29 mouse cellular contexts compared by ENCODE assay signal in genomic region chr2:38175276-38175675, GRCm38 (mm10).
"Had no signal": no experiment of that assay in that cellular context is flagged by ENCODE, and none has a peak within 500 bp of the region (broad histone marks: within the 10 kb centered on the region; RNA-seq: fewer than 3 reads in every experiment).

No protein-coding gene starts in this region.

- H3K4me1 ChIP-seq: limb, embryonic 10.5 days; limb, embryonic 12.5 days; limb, embryonic 13.5 days; limb, embryonic 15.5 days; midbrain, embryonic 10.5 days; midbrain, embryonic 13.5 days; midbrain, embryonic 15.5 days had no signal

- H3K27me3 ChIP-seq: limb, embryonic 12.5 days; limb, embryonic 13.5 days; limb, embryonic 15.5 days; liver, embryonic 12.5 days; liver, embryonic 13.5 days; liver, embryonic 15.5 days; lung, embryonic 15.5 days; megakaryocyte, embryonic 14.5 days; midbrain, embryonic 13.5 days; midbrain, embryonic 15.5 days had no signal

- DNase-seq: left cerebral cortex, postnatal 4 days; liver; liver, embryonic 13.5 days; liver, postnatal 0 days; lung, adult 18-20 months; lung, adult 2 months; lung, embryonic 14.5 days; lung, postnatal 10 days; lung, postnatal 14 days; lung, postnatal 36 days; lung, postnatal 4 days; midbrain, embryonic 14.5 days had no signal

- H3K4me2 ChIP-seq: limb, embryonic 12.5 days; limb, embryonic 13.5 days; limb, embryonic 15.5 days; liver, embryonic 11.5 days; liver, embryonic 12.5 days; liver, embryonic 13.5 days; liver, embryonic 15.5 days; lung, embryonic 14.5 days; lung, embryonic 15.5 days; midbrain, embryonic 12.5 days; midbrain, embryonic 13.5 days; midbrain, embryonic 15.5 days had no signal

- H3K36me3 ChIP-seq: limb, embryonic 10.5 days; limb, embryonic 12.5 days; limb, embryonic 13.5 days; limb, embryonic 15.5 days; liver, embryonic 12.5 days; liver, embryonic 13.5 days; liver, embryonic 15.5 days; lung, embryonic 15.5 days; midbrain, embryonic 10.5 days; midbrain, embryonic 12.5 days; midbrain, embryonic 13.5 days; midbrain, embryonic 15.5 days had no signal

- H3K9ac ChIP-seq: limb, embryonic 12.5 days; limb, embryonic 13.5 days; limb, embryonic 15.5 days; liver, embryonic 12.5 days; liver, embryonic 13.5 days; liver, embryonic 14.5 days; liver, embryonic 15.5 days; liver, postnatal 0 days; lung, embryonic 14.5 days; lung, embryonic 15.5 days; midbrain, embryonic 12.5 days; midbrain, embryonic 13.5 days; midbrain, embryonic 15.5 days had no signal

- H3K27ac ChIP-seq: left cerebral cortex, adult 2 months; limb, embryonic 10.5 days; limb, embryonic 12.5 days; limb, embryonic 13.5 days; limb, embryonic 15.5 days; liver, embryonic 12.5 days; liver, embryonic 13.5 days; liver, embryonic 14.5 days; liver, embryonic 15.5 days; lung, embryonic 15.5 days; macrophage; midbrain, embryonic 10.5 days; midbrain, embryonic 12.5 days; midbrain, embryonic 13.5 days; midbrain, embryonic 15.5 days had no signal

- H3K4me3 ChIP-seq: left cerebral cortex, adult 2 months; limb, embryonic 10.5 days; limb, embryonic 12.5 days; limb, embryonic 13.5 days; limb, embryonic 15.5 days; liver, embryonic 12.5 days; liver, embryonic 13.5 days; liver, embryonic 15.5 days; lung, embryonic 15.5 days; megakaryocyte, embryonic 14.5 days; midbrain, embryonic 10.5 days; midbrain, embryonic 12.5 days; midbrain, embryonic 13.5 days; midbrain, embryonic 15.5 days had no signal

- ATAC-seq: liver, embryonic 12.5 days; liver, postnatal 0 days; lung, postnatal 0 days; midbrain, embryonic 13.5 days; midbrain, embryonic 15.5 days had no signal

- H3K9me3 ChIP-seq: limb, embryonic 10.5 days; limb, embryonic 12.5 days; limb, embryonic 13.5 days; limb, embryonic 15.5 days; liver, embryonic 12.5 days; liver, embryonic 13.5 days; liver, embryonic 15.5 days; lung, embryonic 15.5 days; megakaryocyte, embryonic 14.5 days; midbrain, embryonic 10.5 days; midbrain, embryonic 12.5 days; midbrain, embryonic 13.5 days; midbrain, embryonic 15.5 days had no signal
